Mouse (Mus musculus) cerebellum, adult 9-10 months (tissue): ENCODE results near the gene Zfp462.

Experiments used
- DNase-seq: peaks from one replicate; pipeline ENCODE4 v3.0.0; 2022

Zfp462 gene

GRCm38 (mm10) chr4:55124126-55124525, 179.3 kb downstream of the Zfp462 start:
- no peak for DNase-seq

DNA sequence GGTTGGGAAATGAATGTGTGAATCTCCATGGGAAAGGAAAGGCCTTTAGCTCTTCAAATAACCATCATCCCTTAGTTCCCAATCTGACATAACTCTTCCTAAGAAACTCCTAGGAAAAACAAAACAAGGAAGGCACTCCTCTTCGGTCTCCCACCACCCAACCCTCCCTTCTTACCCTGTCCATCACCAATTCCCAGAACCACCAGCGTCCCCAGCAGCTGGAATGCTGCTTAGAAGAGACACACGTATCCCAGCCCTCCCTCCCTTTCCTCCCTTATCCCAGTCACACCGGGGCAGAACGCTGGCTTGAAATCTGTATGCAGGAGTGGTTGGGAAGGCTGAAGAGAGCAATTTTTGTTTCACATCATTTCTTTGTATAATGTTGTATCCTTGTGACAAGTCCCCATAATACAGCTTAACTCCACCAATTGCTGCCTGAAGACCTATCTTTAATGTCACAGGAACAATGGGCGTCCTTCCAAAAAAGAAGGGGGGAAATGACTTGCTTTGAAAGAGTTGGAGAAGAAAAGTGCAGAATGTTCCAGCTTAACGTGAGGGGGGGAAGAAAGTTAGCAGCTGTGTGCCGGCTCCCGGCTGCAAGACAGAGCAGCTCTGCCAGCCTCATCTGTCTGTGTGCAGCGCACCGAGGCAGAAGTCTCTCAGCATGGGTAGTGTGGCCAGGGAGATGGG, 180.3 kb downstream of the Zfp462 start:
- DNase-seq: no peak

- no peak for DNase-seq
These were observed 180.8 kb downstream of the Zfp462 start for GRCm38 (mm10) chr4:55125738-55126054.

GRCm38 (mm10) chr4:55127228-55127901, 182.5 kb downstream of the Zfp462 start:
- DNase-seq: no peak

GRCm38 (mm10) chr4:55128088-55128835, 183.4 kb downstream of the Zfp462 start:
- no peak for DNase-seq
